Mouse (Mus musculus): Measurements from ENCODE around the gene Vmn1r231. TPM values are rescaled to one million over a fixed set of nuclear protein-coding genes. Genes with fewer than 3 reads are reported as not detected.

Vmn1r231 gene
- total RNA-seq (2015; ENCODE audit: low replicate concordance) (not detected in 2 replicates), total RNA-seq (2017; ENCODE audit: low replicate concordance) (2.5 TPM in 1 of 2 replicates, not detected in the other)

GRCm38 (mm10) chr17:20904991-20905390 is at the start of gene Vmn1r231:
Vmn1r231 (minus strand) TSS chr17:20905091.
- no peak for ATAC-seq (replicated peaks; ENCODE audit: low FRiP score, poor library complexity, severe bottlenecking)

- no peak for ATAC-seq (replicated peaks; ENCODE audit: low FRiP score, poor library complexity, severe bottlenecking)
Observed at GRCm38 (mm10) chr17:20946636-20947035, 41.7 kb upstream of the Vmn1r231 start.

GRCm38 (mm10) chr17:20946026-20946565 is 41.2 kb upstream of the Vmn1r231 start:
- ATAC-seq (replicated peaks; ENCODE audit: low FRiP score, poor library complexity, severe bottlenecking): no peak

- ATAC-seq (replicated peaks; ENCODE audit: low FRiP score, poor library complexity, severe bottlenecking): peak; percentile 96
Observed at GRCm38 (mm10) chr17:20944985-20945891, 40.3 kb upstream of the Vmn1r231 start, which contains the start of gene Ppp2r1a. Ppp2r1a (plus strand) TSS chr17:20945311.

GRCm38 (mm10) chr17:20944226-20944625 is 39.3 kb upstream of the Vmn1r231 start:
- ATAC-seq (replicated peaks; ENCODE audit: low FRiP score, poor library complexity, severe bottlenecking): no peak

- ATAC-seq (replicated peaks; ENCODE audit: low FRiP score, poor library complexity, severe bottlenecking): no peak
Observed at GRCm38 (mm10) chr17:20919614-20920013, 14.7 kb upstream of the Vmn1r231 start, which contains the start of gene Vmn1r232. Vmn1r232 (minus strand) TSS chr17:20919714.

- ATAC-seq (replicated peaks; ENCODE audit: low FRiP score, poor library complexity, severe bottlenecking): no peak
Observed at GRCm38 (mm10) chr17:20840144-20840543, 64.7 kb downstream of the Vmn1r231 start, which contains the start of gene Vmn1r230. Vmn1r230 (plus strand) TSS chr17:20840444.

Other genes with a start within 250 kb of the Vmn1r231 start
- not detected in 2 replicates for gene Vmn1r226, start 222.2 kb downstream of the Vmn1r231 start, total RNA-seq (2015; ENCODE audit: low replicate concordance)
- not detected in 2 replicates for gene Vmn1r226, start 222.2 kb downstream of the Vmn1r231 start, total RNA-seq (2017; ENCODE audit: low replicate concordance)
- not detected in 2 replicates for gene Vmn1r227, start 175.2 kb downstream of the Vmn1r231 start, total RNA-seq (2015; ENCODE audit: low replicate concordance)
- gene Vmn1r227, start 175.2 kb downstream of the Vmn1r231 start, total RNA-seq (2017; ENCODE audit: low replicate concordance): not detected in 2 replicates
- not detected in 2 replicates for gene Vmn1r228, start 118.9 kb downstream of the Vmn1r231 start, total RNA-seq (2015; ENCODE audit: low replicate concordance)
- 0.14 TPM in 1 of 2 replicates, not detected in the other for gene Vmn1r228, start 118.9 kb downstream of the Vmn1r231 start, total RNA-seq (2017; ENCODE audit: low replicate concordance)
- not detected in 2 replicates for gene Vmn1r229, start 93.5 kb downstream of the Vmn1r231 start, total RNA-seq (2015; ENCODE audit: low replicate concordance)
- gene Vmn1r229, start 93.5 kb downstream of the Vmn1r231 start, total RNA-seq (2017; ENCODE audit: low replicate concordance): 0.28 TPM in 1 of 2 replicates, not detected in the other
- not detected in 2 replicates for gene Vmn1r230, start 64.6 kb downstream of the Vmn1r231 start, total RNA-seq (2015; ENCODE audit: low replicate concordance)
- not detected in 2 replicates for gene Vmn1r230, start 64.6 kb downstream of the Vmn1r231 start, total RNA-seq (2017; ENCODE audit: low replicate concordance)
- gene Vmn1r232, start 14.6 kb upstream of the Vmn1r231 start, total RNA-seq (2015; ENCODE audit: low replicate concordance): not detected in 2 replicates
- gene Vmn1r232, start 14.6 kb upstream of the Vmn1r231 start, total RNA-seq (2017; ENCODE audit: low replicate concordance): not detected in 2 replicates
- gene Ppp2r1a, start 40.2 kb upstream of the Vmn1r231 start, total RNA-seq (2015; ENCODE audit: low replicate concordance): 126 and 128 TPM in 2 replicates
- 26.9 and 54.6 TPM in 2 replicates for gene Ppp2r1a, start 40.2 kb upstream of the Vmn1r231 start, total RNA-seq (2017; ENCODE audit: low replicate concordance)
- gene Vmn1r233, start 91.4 kb upstream of the Vmn1r231 start, total RNA-seq (2015; ENCODE audit: low replicate concordance): not detected in 2 replicates
- 0.34 TPM in 1 of 2 replicates, not detected in the other for gene Vmn1r233, start 91.4 kb upstream of the Vmn1r231 start, total RNA-seq (2017; ENCODE audit: low replicate concordance)
- 4.6 and 5.9 TPM in 2 replicates for gene Zfp160, start 103.8 kb upstream of the Vmn1r231 start, total RNA-seq (2015; ENCODE audit: low replicate concordance)
- gene Zfp160, start 103.8 kb upstream of the Vmn1r231 start, total RNA-seq (2017; ENCODE audit: low replicate concordance): 3.6 and 3.9 TPM in 2 replicates